Mouse (Mus musculus) right cerebral cortex, postnatal 10 days (tissue): ENCODE measurements around the gene Lsamp.

Experiments used
- DNase-seq, 2 experiments: peaks; one replicate each; pipeline ENCODE4 v3.0.0; 2021; ENCODE audit warnings: low spot score in 2 of 2

Lsamp gene

DNA sequence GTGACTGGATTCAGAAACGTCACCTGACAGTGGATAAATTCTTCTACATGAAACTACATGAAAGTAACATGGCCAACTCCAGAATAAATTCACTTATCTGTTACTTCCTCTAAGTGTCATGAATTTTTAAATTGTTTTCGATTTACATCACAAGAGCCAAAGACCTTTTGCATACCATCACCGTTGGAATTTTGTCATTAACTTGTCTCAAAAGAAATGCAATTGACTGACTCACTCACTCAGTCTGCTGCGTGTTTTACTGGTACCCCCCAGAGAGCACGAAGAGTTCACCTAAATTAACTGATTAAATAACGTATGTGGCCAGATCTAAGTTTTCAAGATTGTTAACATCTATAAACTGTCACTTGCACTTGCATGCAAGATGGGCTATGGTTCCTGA, 672.7 kb downstream of the Lsamp start:
- DNase-seq: no peak

DNA sequence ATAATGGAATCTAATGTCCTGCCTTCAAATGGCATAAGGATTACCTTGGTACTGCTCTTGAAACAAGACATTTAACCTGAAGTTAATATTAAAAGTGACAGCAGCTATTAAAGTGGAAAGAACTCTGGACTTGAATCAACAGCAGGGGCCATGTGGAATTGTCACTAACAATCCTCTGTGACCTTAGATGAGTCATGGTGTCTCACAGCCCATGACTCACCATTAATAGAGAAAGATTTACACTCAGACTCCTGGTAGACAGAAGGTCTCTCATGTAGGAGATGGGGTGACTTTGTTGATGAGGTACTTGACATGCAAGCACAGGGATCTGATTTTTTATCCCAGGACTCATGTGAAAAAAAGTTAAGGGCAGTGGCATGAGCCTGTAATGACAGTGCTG, 701.4 kb downstream of the Lsamp start:
- no peak for DNase-seq

DNA sequence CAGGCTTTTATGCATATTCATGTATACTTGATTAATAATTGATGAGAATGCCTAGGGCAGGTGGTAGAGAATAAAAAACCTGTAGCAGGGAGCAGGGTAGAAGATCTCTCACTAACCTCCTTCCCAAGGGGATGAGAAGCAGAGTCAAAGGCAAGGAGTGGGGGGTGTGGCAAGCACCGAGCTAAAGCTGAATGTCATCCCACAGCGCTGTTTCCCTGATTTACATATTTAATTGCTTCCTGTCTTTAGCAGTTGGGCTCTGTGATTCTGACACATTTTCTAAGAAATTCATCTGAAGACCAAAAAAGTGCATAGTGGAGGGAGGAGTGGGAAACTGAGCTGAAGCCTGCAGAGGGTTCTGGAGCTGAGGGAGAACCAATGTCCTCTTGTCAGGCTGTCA, 708.1 kb downstream of the Lsamp start:
- peak; percentile 27 to 30 for DNase-seq

DNA sequence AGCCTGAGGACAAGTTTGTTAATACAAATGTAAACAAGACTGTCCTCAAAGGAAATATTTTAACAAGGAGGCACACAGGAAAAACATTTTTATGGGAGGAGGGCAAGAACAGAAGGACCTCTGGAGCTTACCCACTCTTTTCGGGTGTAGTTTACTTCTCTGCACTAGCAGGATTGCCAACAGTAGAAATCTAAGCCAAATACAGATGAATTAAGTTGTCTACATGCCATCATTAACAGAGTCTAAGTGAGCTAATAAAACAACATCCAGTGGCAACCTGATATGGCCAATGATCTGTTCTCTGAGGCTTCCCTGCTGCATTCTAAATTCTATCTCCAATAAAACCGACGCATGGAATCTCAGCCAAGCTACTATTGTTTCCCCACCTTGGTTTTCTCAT, 713.1 kb downstream of the Lsamp start:
- DNase-seq: no peak

DNA sequence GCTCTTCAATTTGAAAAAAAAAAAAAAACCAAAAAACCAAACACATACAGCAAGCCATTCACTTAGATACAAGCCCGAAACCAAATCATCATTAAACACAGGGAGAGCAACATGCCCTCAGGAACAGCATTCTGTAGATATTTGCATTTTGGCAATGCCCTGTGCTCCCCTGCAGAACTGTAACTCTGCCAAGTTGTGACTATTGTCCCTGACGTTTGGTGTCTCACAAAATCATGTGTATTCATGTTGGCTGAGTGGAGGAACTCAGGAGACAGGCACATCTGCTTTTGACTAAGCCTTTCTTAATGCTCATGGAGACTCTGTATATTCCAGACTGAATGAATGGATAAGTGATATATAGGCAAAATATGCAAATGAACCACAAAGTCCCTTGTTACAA, 724.4 kb downstream of the Lsamp start:
- no peak for DNase-seq

GRCm38 (mm10) chr16:40709574-40709973, 725.4 kb downstream of the Lsamp start:
- no peak for DNase-seq

DNA sequence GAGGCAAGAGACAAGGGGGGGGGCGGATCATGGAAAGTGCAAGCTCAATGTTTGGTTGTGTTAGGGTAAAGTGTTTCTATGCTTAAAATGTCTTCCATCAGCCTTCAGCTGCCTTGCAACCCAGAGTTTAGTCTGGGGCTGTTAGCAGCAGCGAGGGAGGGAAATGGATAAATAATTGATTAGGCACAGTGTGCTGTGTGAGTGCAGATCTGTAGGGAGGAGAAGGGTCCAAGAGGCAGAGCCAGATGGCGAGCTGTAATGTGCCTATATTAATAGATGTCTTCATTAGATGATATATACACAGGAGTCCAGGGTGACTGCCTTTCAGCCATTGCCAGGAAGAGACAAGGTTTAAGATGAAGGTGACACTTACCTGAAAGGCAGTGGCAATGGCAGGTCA, 725.9 kb downstream of the Lsamp start:
- DNase-seq: no peak

GRCm38 (mm10) chr16:40710491-40710890, 726.3 kb downstream of the Lsamp start:
- no peak for DNase-seq

GRCm38 (mm10) chr16:40713725-40714124, 729.6 kb downstream of the Lsamp start:
- no peak for DNase-seq

DNA sequence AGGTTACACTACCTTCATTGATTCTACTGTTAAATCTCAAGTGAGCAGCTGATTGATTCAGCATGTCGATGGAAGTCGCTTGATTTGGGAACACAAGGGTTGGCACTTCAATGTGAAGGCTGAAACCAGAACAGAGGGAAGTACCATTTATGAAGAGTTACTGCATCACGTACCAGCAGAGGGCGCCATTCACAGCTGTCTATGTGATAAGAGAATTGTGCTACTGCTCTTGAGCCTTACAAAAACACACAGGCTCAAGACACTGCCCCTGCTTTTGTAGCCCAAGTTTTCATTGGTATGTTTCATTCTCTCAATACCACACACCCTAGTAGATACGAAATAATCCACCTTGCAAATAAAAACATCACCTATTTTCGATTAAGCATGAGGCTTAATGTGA, 754.9 kb downstream of the Lsamp start:
- DNase-seq: peak; percentile 49 to 78

DNA sequence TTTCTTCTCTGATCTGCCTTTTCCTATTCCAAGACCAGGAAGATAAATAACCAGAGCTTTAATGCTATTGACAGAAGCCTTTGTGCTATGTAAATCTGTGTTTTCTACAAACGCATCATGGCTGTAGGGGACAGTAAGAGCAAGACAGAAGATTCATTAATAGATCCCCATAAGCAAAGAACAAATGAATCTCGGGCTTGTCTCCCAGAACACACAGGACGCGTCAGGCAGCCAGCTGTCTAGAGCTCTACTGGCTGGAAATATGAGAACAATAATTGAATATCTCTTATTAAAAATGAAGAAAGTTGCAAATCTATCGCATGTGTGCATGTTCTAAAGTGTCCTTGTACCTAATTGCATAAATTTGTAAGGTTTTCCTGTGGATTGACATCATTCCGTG, 755.6 kb downstream of the Lsamp start:
- DNase-seq: no peak

DNA sequence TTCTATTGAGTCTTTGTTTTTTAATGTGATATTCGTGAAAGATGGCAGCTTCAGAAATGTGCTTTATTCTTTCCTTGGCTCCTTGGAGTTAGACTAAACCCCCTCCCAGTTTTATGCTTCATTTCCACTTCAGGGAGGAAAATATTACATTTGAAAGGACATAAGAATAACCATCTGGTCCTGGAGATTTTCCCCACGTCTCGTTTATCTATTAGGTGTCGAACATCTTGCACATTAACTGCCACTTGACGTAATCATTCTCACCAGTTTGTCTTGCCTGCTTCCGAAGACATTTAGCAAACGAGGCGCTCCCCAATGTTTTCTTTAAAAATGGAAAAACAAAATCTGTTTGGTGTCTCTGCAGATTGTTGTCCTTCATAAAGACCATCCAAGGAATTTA, 756.1 kb downstream of the Lsamp start:
- no peak for DNase-seq

GRCm38 (mm10) chr16:40827191-40827590, 843.0 kb downstream of the Lsamp start:
- DNase-seq: peak; percentile 26 to 29

DNA sequence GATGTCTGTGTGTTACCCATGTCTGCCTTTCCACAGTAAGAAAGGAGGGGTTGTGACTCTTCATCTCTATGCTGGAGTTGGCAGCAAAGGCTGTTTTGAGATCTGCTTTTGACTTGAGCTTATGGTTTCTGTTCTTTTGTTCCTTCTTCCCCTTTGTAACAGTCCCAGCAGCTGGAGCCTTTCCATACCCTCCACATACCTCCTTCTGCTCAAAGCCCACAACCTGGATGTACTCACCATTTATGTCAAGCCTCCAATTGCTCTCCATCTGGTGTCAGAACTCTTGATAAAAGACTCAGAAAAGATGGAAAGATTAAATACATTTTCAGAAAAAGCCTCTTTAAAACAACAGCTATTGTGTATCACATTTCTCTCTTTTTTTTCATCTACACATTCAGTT, 847.4 kb downstream of the Lsamp start:
- no peak for DNase-seq

GRCm38 (mm10) chr16:40841765-40842164, 857.6 kb downstream of the Lsamp start:
- no peak for DNase-seq

GRCm38 (mm10) chr16:40866733-40867132, 882.6 kb downstream of the Lsamp start:
- DNase-seq: no peak

DNA sequence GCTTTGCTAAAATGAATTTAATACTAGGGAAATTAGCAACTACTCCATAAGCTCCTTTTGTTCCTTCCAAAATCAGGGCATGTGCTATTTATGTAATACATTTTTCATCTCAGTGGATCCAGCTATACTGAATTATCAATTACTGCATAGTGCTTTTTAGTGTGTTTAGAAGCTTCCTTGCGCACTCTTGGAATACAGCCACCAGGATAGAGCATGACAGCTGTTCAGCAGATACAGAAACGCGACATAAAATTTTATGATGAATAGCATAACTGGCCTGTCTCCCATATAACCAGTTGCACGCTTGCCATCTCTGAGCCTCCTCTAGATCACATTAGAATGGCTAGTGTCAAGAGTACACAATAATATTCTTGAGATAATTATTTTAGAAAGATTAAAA, 894.1 kb downstream of the Lsamp start:
- DNase-seq: peak; percentile 36 to 42

GRCm38 (mm10) chr16:40881942-40882341, 897.8 kb downstream of the Lsamp start:
- DNase-seq: no peak

DNA sequence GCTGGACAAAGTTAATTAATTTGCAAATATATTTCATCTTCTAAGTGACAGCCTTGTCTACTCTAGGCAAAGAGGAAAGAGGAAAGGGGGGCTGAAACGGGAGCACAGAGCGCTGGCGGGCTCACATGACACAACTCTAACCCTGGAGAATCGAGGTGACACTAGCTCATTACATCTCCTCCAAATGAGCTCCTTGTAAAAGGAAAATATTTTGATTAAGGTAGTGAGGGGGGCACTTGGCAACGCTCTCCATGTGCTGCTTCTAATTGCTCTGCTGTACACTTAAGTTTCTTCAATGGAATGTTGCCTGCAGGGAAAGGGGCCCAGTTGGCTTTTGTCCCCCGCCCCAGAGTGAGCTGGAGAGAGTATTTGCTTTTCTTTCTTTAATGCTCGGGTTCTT, 907.2 kb downstream of the Lsamp start:
- DNase-seq: no peak

DNA sequence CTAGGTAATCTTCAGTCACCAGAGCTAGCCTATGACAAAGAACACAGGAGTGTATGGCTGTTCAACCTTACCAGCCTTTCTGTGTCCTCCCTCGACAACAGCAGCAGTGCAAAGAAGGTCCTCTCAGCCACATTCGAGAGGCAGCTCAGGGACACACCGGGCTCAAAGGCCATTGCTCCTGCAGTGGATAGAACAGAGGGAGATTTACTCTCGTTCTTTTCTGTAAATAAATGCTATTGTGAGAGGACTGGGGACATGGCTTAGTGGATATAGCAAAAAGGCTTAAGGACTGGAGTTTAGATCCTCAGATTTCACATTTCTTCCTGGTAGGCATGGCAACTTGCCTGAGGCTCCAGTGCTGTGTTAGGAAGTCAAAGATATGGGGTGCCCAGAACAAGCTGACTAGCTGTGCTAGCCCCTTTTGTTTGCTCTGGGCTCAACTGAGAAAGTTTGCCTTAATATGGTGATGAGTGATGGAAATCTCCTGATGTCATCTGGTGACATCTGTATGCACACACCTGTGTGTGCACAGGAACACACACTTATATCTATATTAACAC, 913.7 kb downstream of the Lsamp start:
- DNase-seq: no peak

DNA sequence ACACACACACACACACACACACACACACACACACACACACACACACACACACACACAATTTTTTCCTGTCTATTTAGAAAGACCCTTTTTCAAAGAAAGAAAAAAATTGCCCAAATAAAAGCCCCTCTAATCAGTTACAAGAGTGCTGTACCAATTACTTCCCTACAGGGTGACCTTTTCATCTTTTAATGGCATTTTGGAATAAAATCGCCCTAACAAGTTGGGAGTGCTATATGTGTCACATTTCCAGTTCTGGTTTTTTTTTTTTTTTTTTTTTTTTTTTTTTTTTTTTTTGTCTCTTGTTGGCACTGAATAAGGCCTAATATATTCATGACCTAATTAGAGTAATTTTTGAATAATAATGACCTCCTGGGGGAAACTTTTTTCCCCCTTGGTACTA, 923.7 kb downstream of the Lsamp start:
- DNase-seq: no peak

GRCm38 (mm10) chr16:40914141-40914540, 930.0 kb downstream of the Lsamp start:
- DNase-seq: no peak

DNA sequence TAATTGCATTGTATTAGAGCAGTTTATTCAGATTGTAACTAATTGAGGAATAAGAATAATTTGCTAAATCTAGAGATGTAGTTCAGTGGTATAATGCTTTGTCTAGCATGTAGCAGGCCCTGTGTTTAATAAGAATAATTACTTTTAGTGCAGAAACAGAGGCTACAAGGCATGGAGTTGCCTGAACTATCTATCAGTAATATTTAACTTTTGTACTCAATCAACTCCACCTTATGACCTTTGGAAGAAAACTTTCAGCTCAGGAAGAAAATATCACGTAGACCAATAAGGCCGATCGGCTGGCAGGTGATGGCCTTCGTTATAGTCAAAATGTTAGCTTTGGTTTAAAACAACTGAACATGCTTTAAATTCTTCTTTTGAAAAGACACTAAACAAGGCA, 946.4 kb downstream of the Lsamp start:
- no peak for DNase-seq

- no peak for DNase-seq
These were observed 958.1 kb downstream of the Lsamp start for GRCm38 (mm10) chr16:40942266-40942665.

DNA sequence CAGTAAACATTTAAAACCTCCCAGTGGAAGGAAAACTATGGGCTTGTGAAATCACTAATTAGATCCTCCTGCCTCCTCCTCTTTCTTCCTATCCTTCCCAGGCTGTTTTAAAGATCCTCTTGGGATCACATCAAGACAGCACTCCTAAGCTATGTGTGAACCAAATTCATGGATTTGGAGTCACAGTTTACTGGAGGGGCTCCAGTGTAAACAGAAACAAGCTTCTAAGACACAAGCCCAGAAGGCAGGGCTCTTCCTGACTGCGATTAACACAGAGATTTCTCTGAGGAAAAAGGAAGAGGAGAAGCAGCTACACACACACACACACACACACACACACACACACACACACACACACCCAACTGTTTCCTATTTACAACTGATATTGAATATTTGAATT, 961.7 kb downstream of the Lsamp start:
- DNase-seq: peak in 1 of 2 experiments; percentile 24
